ENCODE assay signal across 8 mouse cellular contexts in genomic region chr8:70897021-70897680, GRCm38 (mm10). TPM values are rescaled to one million over a fixed set of nuclear protein-coding genes. Genes with fewer than 3 reads are reported as not detected.
DNase-seq lines count a peak whose midpoint lies in the region; ATAC-seq and TF ChIP-seq lines count a peak whose summit lies in the region.

Gene Rpl18a, minus strand, starts transcription at chr8:70897412.

- H3K4me3 ChIP-seq in ES-Bruce4 (ENCODE audit: low read depth, low read length) = peak within 1 kb of the TSS; percentile 96
- H3K4me3 ChIP-seq in forebrain, embryonic 13.5 days = peak within 1 kb of the TSS; percentile 88
- H3K4me3 ChIP-seq in liver, postnatal 0 days (ENCODE audit: low read depth, low read length) = peak within 1 kb of the TSS; percentile 70
- peak within 1 kb of the TSS; percentile 51 for H3K4me3 ChIP-seq in neural tube, embryonic 14.5 days (ENCODE audit: low read depth, low read length)

- peak within 1 kb of the TSS; percentile 75 for H3K27ac ChIP-seq in ES-Bruce4 (ENCODE audit: insufficient read depth, low read length)
- peak within 1 kb of the TSS; percentile 53 for H3K27ac ChIP-seq in forebrain, embryonic 13.5 days
- H3K27ac ChIP-seq in liver, postnatal 0 days (ENCODE audit: low read depth) = peak within 1 kb of the TSS; percentile 80
- H3K27ac ChIP-seq in neural tube, embryonic 14.5 days (ENCODE audit: low read depth, low read length) = peak within 1 kb of the TSS; percentile 64

- peaks cover 31% of the 10 kb centered on the region for H3K36me3 ChIP-seq in ES-Bruce4 (ENCODE audit: control insufficient read depth, insufficient read depth, low read length, poor library complexity, severe bottlenecking)
- H3K36me3 ChIP-seq in forebrain, embryonic 13.5 days (ENCODE audit: poor library complexity, severe bottlenecking) = peaks cover 31% of the 10 kb centered on the region
- peaks cover 20% of the 10 kb centered on the region for H3K36me3 ChIP-seq in liver, postnatal 0 days (replicated peaks; ENCODE audit: insufficient read depth, low read length)
- peaks cover 18% of the 10 kb centered on the region for H3K36me3 ChIP-seq in neural tube, embryonic 14.5 days (ENCODE audit: control insufficient read depth, insufficient read depth, low read length)

- peak; percentile 97 for DNase-seq in heart, postnatal 10 days
- peak; percentile 98 for DNase-seq in large intestine, adult 2 months (ENCODE audit: low read depth, low spot score)
- peak; percentile 95 for DNase-seq in liver, postnatal 0 days
- DNase-seq in testis, postnatal 10 days (ENCODE audit: low spot score) = peak; percentile 89

- TF ChIP-seq CTCF in ES-Bruce4 (IDR thresholded peaks at IDR 0.05; ENCODE audit: low read depth, low read length) = no peak
- peak; percentile 20; the same call in 1 of the 2 replicates for TF ChIP-seq CTCF in liver, postnatal 0 days (IDR thresholded peaks at IDR 0.05; ENCODE audit: low read depth)

- under 1% methylated on average over 60 of the region's 60 CpGs for WGBS in forebrain, embryonic 13.5 days
- WGBS in large intestine, adult 2 months = under 1% methylated on average over 60 of the region's 60 CpGs
- under 1% methylated on average over 59 of the region's 60 CpGs for WGBS in liver, postnatal 0 days (ENCODE audit: insufficient replicate concordance)
- under 1% methylated on average over 60 of the region's 60 CpGs for WGBS in neural tube, embryonic 14.5 days

- peak; percentile 21; the same call in 1 of the 2 replicates for TF ChIP-seq EP300 in ES-Bruce4 (IDR thresholded peaks at IDR 0.05; ENCODE audit: insufficient read depth, low read depth, low read length)
- TF ChIP-seq EP300 in liver, postnatal 0 days (IDR thresholded peaks at IDR 0.05; ENCODE audit: low read depth) = no peak

- H3K4me1 ChIP-seq in ES-Bruce4 (ENCODE audit: control insufficient read depth, insufficient read depth, low read length) = no peaks in the 10 kb centered on the region
- H3K4me1 ChIP-seq in forebrain, embryonic 13.5 days = peaks cover 22% of the 10 kb centered on the region
- H3K4me1 ChIP-seq in liver, postnatal 0 days (ENCODE audit: insufficient read depth) = peaks cover 22% of the 10 kb centered on the region
- peaks cover 17% of the 10 kb centered on the region for H3K4me1 ChIP-seq in neural tube, embryonic 14.5 days (ENCODE audit: control insufficient read depth, insufficient read depth, low read length)

- peak within 1 kb of the TSS; percentile 93 for H3K9ac ChIP-seq in ES-Bruce4 (ENCODE audit: low read depth, poor library complexity, severe bottlenecking)
- H3K9ac ChIP-seq in forebrain, embryonic 13.5 days = peak within 1 kb of the TSS; percentile 91
- peak within 1 kb of the TSS; percentile 80 for H3K9ac ChIP-seq in liver, postnatal 0 days (replicated peaks)
- H3K9ac ChIP-seq in neural tube, embryonic 14.5 days (replicated peaks; ENCODE audit: low read depth, low read length) = peak within 1 kb of the TSS; percentile 89

- intact Hi-C loops in heart, postnatal 10 days (cut with DNase I) = loop anchor here (1.0 kb wide), 1 partner anchor 24 kb away; the partner anchor contains the start of gene Ccdc124

- H3K27me3 ChIP-seq in ES-Bruce4 (ENCODE audit: control insufficient read depth, insufficient read depth, low read length, poor library complexity, severe bottlenecking) = peaks cover 3% of the 10 kb centered on the region; the same call in 1 of the 2 replicates
- H3K27me3 ChIP-seq in forebrain, embryonic 13.5 days = peaks cover 33% of the 10 kb centered on the region
- H3K27me3 ChIP-seq in liver, postnatal 0 days (ENCODE audit: insufficient read depth, low read length) = peaks cover 13% of the 10 kb centered on the region
- peaks cover 12% of the 10 kb centered on the region for H3K27me3 ChIP-seq in neural tube, embryonic 14.5 days (ENCODE audit: control insufficient read depth, insufficient read depth, low read length)

- ATAC-seq in cerebellum, adult (ENCODE audit: insufficient number of reproducible peaks, low FRiP score, low TSS enrichment) = peak; percentile 95
- peak; percentile 98 for ATAC-seq in forebrain, embryonic 13.5 days
- peak; percentile 97 for ATAC-seq in liver, postnatal 0 days
- ATAC-seq in neural tube, embryonic 14.5 days (ENCODE audit: low read depth) = peak; percentile 97

- no peak for TF ChIP-seq POLR2A in ES-Bruce4 (IDR thresholded peaks at IDR 0.05; ENCODE audit: insufficient read depth, low read length)

- H3K4me2 ChIP-seq in forebrain, embryonic 13.5 days = peak within 1 kb of the TSS; percentile 98
- H3K4me2 ChIP-seq in liver, postnatal 0 days (ENCODE audit: low read depth, low read length) = peak within 1 kb of the TSS; percentile 90
- peak within 1 kb of the TSS; percentile 93 for H3K4me2 ChIP-seq in neural tube, embryonic 14.5 days (ENCODE audit: low read depth, low read length)

- no peaks in the 10 kb centered on the region for H3K9me3 ChIP-seq in ES-Bruce4 (replicated peaks; ENCODE audit: control insufficient read depth, insufficient read depth, low read length, poor library complexity, severe bottlenecking)
- no peaks in the 10 kb centered on the region for H3K9me3 ChIP-seq in forebrain, embryonic 13.5 days (replicated peaks)
- no peaks in the 10 kb centered on the region for H3K9me3 ChIP-seq in liver, postnatal 0 days (ENCODE audit: low read length)
- no peaks in the 10 kb centered on the region for H3K9me3 ChIP-seq in neural tube, embryonic 14.5 days (ENCODE audit: control insufficient read depth, low read length)

RNA-seq across cellular contexts. Expression of gene Rpl18a, which starts in this region (rescaled TPM):
- 2,473 and 2,707 TPM in 2 replicates for polyA plus RNA-seq in ES-Bruce4 (2011; ENCODE audit: insufficient read depth, insufficient read length, low read depth, missing spikeins)
- polyA plus RNA-seq in forebrain, embryonic 13.5 days (2015; fragmentation: Nextera tagmentation; extraction: Ambion mirVana) = 3,255 and 3,517 TPM in 2 replicates
- total RNA-seq in heart, postnatal 10 days (2021) = 1,000 to 10,000 TPM; 1,171 to 1,193 TPM
- 3,697 and 4,187 TPM in 2 replicates for polyA plus RNA-seq in large intestine, adult 2 months (2012; rRNA removed)
- polyA plus RNA-seq in liver, postnatal 0 days (2015; fragmentation: Nextera tagmentation; extraction: Ambion mirVana) = 2,490 and 2,569 TPM in 2 replicates
- 2,427 and 2,505 TPM in 2 replicates for polyA plus RNA-seq in neural tube, embryonic 14.5 days (2014; fragmentation: Nextera tagmentation; extraction: Ambion mirVana)

Comparison
In these comparisons a context has a peak if more than half of its experiments do, and no peak if none do; other contexts are left out.
1. Peak in every context shown above with its lines: DNase-seq, ATAC-seq, H3K4me3 ChIP-seq and H3K27ac ChIP-seq.